Mouse (Mus musculus) liver, embryonic 11.5 days (tissue): ENCODE measurements around the gene Ninj1. TPM values are rescaled to one million over a fixed set of nuclear protein-coding genes. Genes with fewer than 3 reads are reported as not detected.

Experiments used
- ATAC-seq: fragments of 200-750 bp; cut with Nextera tagmentation; replicated peaks from 2 replicates; pipeline ENCODE4 v1.8.0; 2017; ENCODE audit warnings: moderate number of reproducible peaks, mild to moderate bottlenecking, moderate TSS enrichment, moderate library complexity; ENCODE audit not compliant: low FRiP score
- DNase-seq: peaks from one replicate; pipeline ENCODE4 v3.0.0-alpha.2; 2017; ENCODE audit warnings: low spot score
- H3K27ac ChIP-seq: fragments of 300-500 bp; sonication (generic); 2 replicates; pipeline ENCODE4 v1.5.1; 2014; ENCODE audit warnings: mild to moderate bottlenecking, low read depth, low read length, control low read depth
- H3K27me3 ChIP-seq: fragments of 300-500 bp; sonication (generic); replicated peaks from 2 replicates; pipeline ENCODE4 v1.6.1; 2014; ENCODE audit warnings: low read length, mixed read lengths; ENCODE audit not compliant: control insufficient read depth, insufficient read depth
- H3K36me3 ChIP-seq: fragments of 300-500 bp; sonication (generic); 2 replicates; pipeline ENCODE4 v1.6.1; 2014; ENCODE audit warnings: mild to moderate bottlenecking, low read length, moderate library complexity, mixed read lengths; ENCODE audit not compliant: control insufficient read depth, insufficient read depth
- H3K4me1 ChIP-seq: fragments of 300-500 bp; sonication (generic); replicated peaks from 2 replicates; pipeline ENCODE4 v1.6.1; 2014; ENCODE audit warnings: low read length, mixed read lengths; ENCODE audit not compliant: control insufficient read depth, insufficient read depth
- H3K4me2 ChIP-seq: fragments of 300-500 bp; sonication (generic); 2 replicates; pipeline ENCODE4 v1.6.1; 2014; ENCODE audit warnings: mild to moderate bottlenecking, control low read depth, moderate library complexity
- H3K4me3 ChIP-seq: fragments of 300-500 bp; sonication (generic); 2 replicates; pipeline ENCODE4 v1.5.1; 2014; ENCODE audit warnings: low read depth, low read length, control low read depth
- H3K9ac ChIP-seq: fragments of 300-500 bp; sonication (generic); 2 replicates; pipeline ENCODE4 v1.6.1; 2014; ENCODE audit warnings: low read depth, low read length, control low read depth
- H3K9me3 ChIP-seq: fragments of 300-500 bp; sonication (generic); 2 replicates; pipeline ENCODE4 v1.6.1; 2016; ENCODE audit warnings: low read length, inconsistent platforms, mixed read lengths; ENCODE audit not compliant: control insufficient read depth
- WGBS: fragments of 180-500 bp; shearing (Covaris S2); extraction: QIAGEN DNeasy Blood & Tissue Kit; methylation state at CpG from one replicate; pipeline ENCODE4 v1.1.7; 2014; 5-methylcytosine and 5-hydroxymethylcytosine counted together
- polyA plus RNA-seq: library from polyadenylated mRNA; unstranded; fragments of >200 nt; fragmentation: Nextera tagmentation; extraction: Ambion mirVana; gene quantifications from 2 replicates; pipeline ENCODE4 v1.2.1, GENCODE M21; 2014

Gene Ninj1
- polyA plus RNA-seq, 1 experiment from 2014 or later, result 59.8 TPM

- H3K4me2 ChIP-seq, result no peak overlapping the region
- H3K9me3 ChIP-seq, result no peaks in the 10 kb centered on the region
- H3K4me3 ChIP-seq, result no peak overlapping the region
- WGBS, result 90% methylated on average over 2 of the region's 2 CpGs
- H3K9ac ChIP-seq, result no peak overlapping the region
- H3K27me3 ChIP-seq, result no peaks in the 10 kb centered on the region
- ATAC-seq, result no peak
- no peak for DNase-seq
- no peaks in the 10 kb centered on the region; the same call in 1 of the 2 replicates for H3K36me3 ChIP-seq
- no peak overlapping the region for H3K27ac ChIP-seq
- no peaks in the 10 kb centered on the region for H3K4me1 ChIP-seq
Measured at GRCm38 (mm10) chr13:49206341-49206740, 19.1 kb downstream of the Ninj1 start.

DNA sequence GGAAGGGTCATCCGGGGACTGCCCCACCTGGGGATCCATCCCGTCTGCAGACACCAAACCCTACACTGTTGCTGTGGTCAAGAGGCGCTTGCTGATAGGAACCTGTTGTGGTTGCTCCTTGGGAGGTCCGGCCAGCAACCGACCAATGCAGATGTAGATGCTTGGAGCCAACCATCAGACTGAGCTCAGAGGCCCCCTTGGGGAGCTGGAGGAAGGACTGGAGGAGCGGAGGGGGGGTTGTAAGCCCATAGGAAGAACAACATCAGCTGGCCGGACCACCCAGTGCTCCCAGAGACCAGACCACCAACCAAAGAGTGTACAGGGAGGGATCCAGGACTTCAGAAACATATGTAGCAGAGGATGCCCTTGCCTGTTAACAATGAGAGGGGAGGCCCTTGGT lies 22.0 kb downstream of the Ninj1 start:
- Histone ChIP-seq H3K4me3 (no peak overlapping the region), H3K4me1 (peaks cover 3% of the 10 kb centered on the region; the same call in 1 of the 2 replicates), H3K9me3 (no peaks in the 10 kb centered on the region), H3K27me3 (no peaks in the 10 kb centered on the region), H3K36me3 (no peaks in the 10 kb centered on the region), H3K27ac (no peak overlapping the region), H3K4me2 (no peak overlapping the region), H3K9ac (no peak overlapping the region)
- DNase-seq, result no peak
- 34% methylated on average over 7 of the region's 7 CpGs for WGBS
- no peak for ATAC-seq

- H3K36me3 ChIP-seq, result no peaks in the 10 kb centered on the region
- no peaks in the 10 kb centered on the region for H3K9me3 ChIP-seq
- H3K27me3 ChIP-seq, result no peaks in the 10 kb centered on the region
- H3K27ac ChIP-seq, result no peak overlapping the region
- ATAC-seq (no peak), DNase-seq (no peak)
- no peak overlapping the region for H3K4me3 ChIP-seq
- H3K9ac ChIP-seq, result no peak overlapping the region
- no peak overlapping the region for H3K4me2 ChIP-seq
- 84% methylated on average over 4 of the region's 4 CpGs for WGBS
- peaks cover 9% of the 10 kb centered on the region; the same call in 1 of the 2 replicates for H3K4me1 ChIP-seq
Measured at GRCm38 (mm10) chr13:49212711-49213500, 25.6 kb downstream of the Ninj1 start.

DNA sequence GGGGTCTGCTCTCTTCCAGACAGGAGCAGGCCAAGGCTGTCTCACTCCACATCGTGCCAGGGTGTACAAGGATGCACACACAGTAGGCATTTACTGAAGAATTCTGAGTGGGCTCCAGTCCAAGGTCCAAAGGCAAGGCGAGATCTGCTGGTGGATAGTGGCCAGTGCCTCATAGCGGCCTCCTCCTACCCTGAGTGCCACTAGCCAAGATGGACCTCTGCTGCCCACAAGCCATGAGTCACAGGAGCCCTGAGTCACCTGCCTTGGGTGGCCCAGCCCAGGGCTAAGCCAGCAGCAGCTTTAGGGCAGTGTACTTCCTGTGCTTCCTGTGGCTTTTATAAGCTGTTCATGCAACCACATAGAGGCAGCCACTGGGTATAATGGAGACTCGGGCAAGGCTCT lies 26.2 kb downstream of the Ninj1 start:
- WGBS, result 60% methylated on average over 4 of the region's 4 CpGs

DNA sequence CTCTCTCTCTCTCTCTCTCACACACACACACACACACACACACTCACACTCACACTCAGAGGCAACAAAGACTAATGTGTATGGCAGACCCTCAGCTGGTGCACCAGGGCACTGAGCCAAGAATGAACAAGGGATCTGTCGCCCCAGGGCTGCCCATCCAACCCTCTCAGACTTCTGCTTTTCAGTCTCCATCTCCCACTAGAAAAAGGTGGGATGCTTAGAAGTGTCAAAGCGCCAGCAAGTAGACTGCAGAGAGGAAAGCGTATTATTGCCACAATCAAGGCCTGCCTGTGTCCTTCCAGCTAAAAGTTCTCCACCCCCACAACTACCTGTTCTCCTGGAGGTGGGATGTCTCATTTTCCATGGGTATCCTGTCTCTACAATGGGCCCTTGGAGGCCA lies 27.2 kb downstream of the Ninj1 start:
- Histone ChIP-seq H3K36me3 (no peaks in the 10 kb centered on the region), H3K9ac (no peak overlapping the region), H3K4me1 (peaks cover 9% of the 10 kb centered on the region; the same call in 1 of the 2 replicates), H3K9me3 (no peaks in the 10 kb centered on the region), H3K27ac (no peak overlapping the region), H3K4me3 (no peak overlapping the region), H3K4me2 (no peak overlapping the region), H3K27me3 (no peaks in the 10 kb centered on the region)
- no peak for ATAC-seq
- DNase-seq, result no peak
- WGBS, result 66% methylated on average over 3 of the region's 3 CpGs

More for the DNA sequence above, 26.2 kb downstream of the Ninj1 start:
- ATAC-seq, result no peak
- H3K9ac ChIP-seq, result no peak overlapping the region
- no peak overlapping the region for H3K4me2 ChIP-seq
- H3K9me3 ChIP-seq, result no peaks in the 10 kb centered on the region
- no peak overlapping the region for H3K27ac ChIP-seq
- no peaks in the 10 kb centered on the region for H3K36me3 ChIP-seq
- no peak for DNase-seq
- H3K4me3 ChIP-seq, result no peak overlapping the region
- H3K27me3 ChIP-seq, result no peaks in the 10 kb centered on the region
- H3K4me1 ChIP-seq, result peaks cover 9% of the 10 kb centered on the region; the same call in 1 of the 2 replicates

- DNase-seq, result no peak
- peak overlapping the region; percentile 76; the same call in 1 of the 2 replicates for H3K9ac ChIP-seq
- H3K27ac ChIP-seq, result no peak overlapping the region
- H3K9me3 ChIP-seq, result no peaks in the 10 kb centered on the region
- peaks cover 9% of the 10 kb centered on the region; the same call in 1 of the 2 replicates for H3K4me1 ChIP-seq
- no peaks in the 10 kb centered on the region for H3K27me3 ChIP-seq
- no peaks in the 10 kb centered on the region for H3K36me3 ChIP-seq
- ATAC-seq, result no peak
- peak overlapping the region; percentile 76 for H3K4me3 ChIP-seq
- H3K4me2 ChIP-seq, result peak overlapping the region; percentile 97
- 9% methylated on average over 5 of the region's 5 CpGs for WGBS
Measured at GRCm38 (mm10) chr13:49215128-49215503, 27.8 kb downstream of the Ninj1 start.

DNA sequence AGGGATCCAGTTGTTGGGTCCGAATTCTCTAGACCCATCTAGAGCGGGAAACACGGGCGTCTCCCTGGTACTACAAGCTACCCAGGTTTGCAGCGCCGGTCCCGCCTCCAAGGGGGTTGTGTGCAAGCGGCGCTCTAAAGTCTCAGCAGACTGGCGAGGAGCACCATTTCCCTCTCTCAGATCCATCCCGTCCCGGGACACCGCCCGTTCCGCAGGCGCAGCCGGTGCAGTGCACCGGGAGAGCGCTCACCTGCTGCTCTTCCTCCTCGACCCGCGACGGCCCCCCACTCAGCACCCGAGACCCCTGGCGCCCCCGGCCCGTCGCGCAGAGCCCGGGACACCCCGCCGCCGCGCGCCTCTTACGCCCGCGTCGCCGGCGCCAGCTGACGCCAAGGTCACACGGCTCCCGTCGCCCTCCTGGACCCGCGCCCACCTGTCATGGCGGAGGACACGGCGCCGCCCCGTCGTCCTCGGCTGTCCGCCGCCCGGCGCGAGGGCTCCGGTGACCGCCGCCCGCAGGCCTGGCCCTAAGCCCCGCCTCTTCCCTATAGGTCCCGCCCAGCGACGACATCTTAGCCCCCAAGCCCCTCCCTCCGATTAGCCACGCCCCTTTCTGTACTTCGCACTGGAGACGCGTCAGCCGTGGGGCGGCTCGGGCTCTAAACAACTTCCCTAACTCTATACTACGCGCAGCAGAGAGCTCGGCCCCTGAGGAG lies 28.4 kb downstream of the Ninj1 start, which contains the start of gene Card19:
TSS of gene Card19 (minus strand) at position 534 of the 716 bp plus-strand sequence.
- Histone ChIP-seq H3K4me1 (peaks cover 9% of the 10 kb centered on the region; the same call in 1 of the 2 replicates), H3K36me3 (no peaks in the 10 kb centered on the region), H3K9ac (peak within 1 kb of the TSS; percentile 76), H3K27ac (peak within 1 kb of the TSS; percentile 17), H3K9me3 (no peaks in the 10 kb centered on the region), H3K4me3 (peak within 1 kb of the TSS; percentile 76), H3K4me2 (peak within 1 kb of the TSS; percentile 97), H3K27me3 (no peaks in the 10 kb centered on the region)
- DNase-seq (peak; percentile 93), ATAC-seq (peak; percentile 92)
- under 1% methylated on average over 74 of the region's 78 CpGs for WGBS

- H3K4me2 ChIP-seq, result peak overlapping the region; percentile 97
- H3K27me3 ChIP-seq, result no peaks in the 10 kb centered on the region
- DNase-seq (no peak), ATAC-seq (peak; percentile 71)
- H3K36me3 ChIP-seq, result no peaks in the 10 kb centered on the region
- 2% methylated on average over 17 of the region's 17 CpGs for WGBS
- H3K4me3 ChIP-seq, result peak overlapping the region; percentile 76
- H3K4me1 ChIP-seq, result peaks cover 9% of the 10 kb centered on the region; the same call in 1 of the 2 replicates
- peak overlapping the region; percentile 76 for H3K9ac ChIP-seq
- H3K27ac ChIP-seq, result peak overlapping the region; percentile 17
- no peaks in the 10 kb centered on the region for H3K9me3 ChIP-seq
Measured at GRCm38 (mm10) chr13:49216220-49216552, 28.9 kb downstream of the Ninj1 start.
